Mouse (Mus musculus) liver, postnatal 0 days (tissue): ENCODE measurements around the gene Nop2.

Experiments used
- CTCF ChIP-seq: sonication (generic); IDR thresholded peaks from 2 replicates; pipeline ENCODE4 v1.5.1; 2016; ENCODE audit warnings: antibody characterized with exemption, low read depth
- EP300 ChIP-seq: IDR thresholded peaks from 2 replicates; pipeline ENCODE4 v1.6.1; 2016; ENCODE audit warnings: antibody characterized with exemption, low read depth, mild to moderate bottlenecking

- no peak for TF ChIP-seq CTCF
- no peak for TF ChIP-seq EP300
Measured at GRCm38 (mm10) chr6:125186203-125186602, 54.5 kb downstream of the Nop2 start.
